Mouse (Mus musculus) stomach, embryonic 16.5 days (tissue): ENCODE data around the gene Timp2. TPM values are rescaled to one million over a fixed set of nuclear protein-coding genes. Genes with fewer than 3 reads are reported as not detected.

Source experiments
- ATAC-seq: fragments of 200-750 bp; cut with Nextera tagmentation; 2 replicates; pipeline ENCODE4 v1.8.0; 2017; ENCODE audit warnings: moderate number of reproducible peaks, moderate TSS enrichment; ENCODE audit not compliant: insufficient read depth, low FRiP score
- H3K27ac ChIP-seq: fragments of 300-500 bp; sonication (generic); 2 replicates; pipeline ENCODE4 v1.5.1; 2014; ENCODE audit warnings: low read length
- H3K27me3 ChIP-seq: fragments of 300-500 bp; sonication (generic); 2 replicates; pipeline ENCODE4 v1.6.1; 2014; ENCODE audit warnings: low read length, control low read depth, mixed read lengths; ENCODE audit not compliant: control insufficient read depth, insufficient read depth
- H3K36me3 ChIP-seq: fragments of 300-500 bp; sonication (generic); 2 replicates; pipeline ENCODE4 v1.6.1; 2014; ENCODE audit warnings: low read length; ENCODE audit not compliant: control insufficient read depth, insufficient read depth
- H3K4me1 ChIP-seq: fragments of 300-500 bp; sonication (generic); 2 replicates; pipeline ENCODE4 v1.6.1; 2014; ENCODE audit warnings: low read length, control low read depth, mixed read lengths; ENCODE audit not compliant: control insufficient read depth, insufficient read depth
- H3K4me2 ChIP-seq: fragments of 300-500 bp; sonication (generic); 2 replicates; pipeline ENCODE4 v1.6.1; 2014; ENCODE audit warnings: low read depth, low read length, mixed read lengths
- H3K4me3 ChIP-seq: fragments of 300-500 bp; sonication (generic); replicated peaks from 2 replicates; pipeline ENCODE4 v1.5.1; 2014; ENCODE audit warnings: mild to moderate bottlenecking, low read length
- H3K9ac ChIP-seq: fragments of 300-500 bp; sonication (generic); 2 replicates; pipeline ENCODE4 v1.6.1; 2014; ENCODE audit warnings: low read length
- H3K9me3 ChIP-seq: fragments of 300-500 bp; sonication (generic); replicated peaks from 2 replicates; pipeline ENCODE4 v1.6.1; 2016; ENCODE audit warnings: low read length, control low read depth; ENCODE audit not compliant: control insufficient read depth
- WGBS: fragments of 180-500 bp; shearing (Covaris S2); extraction: QIAGEN DNeasy Blood & Tissue Kit; methylation state at CpG from one replicate; pipeline ENCODE4 v1.1.7; 2014; 5-methylcytosine and 5-hydroxymethylcytosine counted together
- polyA plus RNA-seq: library from polyadenylated mRNA; unstranded; fragments of >200 nt; fragmentation: Nextera tagmentation; extraction: Ambion mirVana; gene quantifications from 2 replicates; pipeline ENCODE4 v1.2.1, GENCODE M21; 2015

Timp2 gene
- polyA plus RNA-seq, 1 experiment from 2014 or later: 66.5 TPM

DNA sequence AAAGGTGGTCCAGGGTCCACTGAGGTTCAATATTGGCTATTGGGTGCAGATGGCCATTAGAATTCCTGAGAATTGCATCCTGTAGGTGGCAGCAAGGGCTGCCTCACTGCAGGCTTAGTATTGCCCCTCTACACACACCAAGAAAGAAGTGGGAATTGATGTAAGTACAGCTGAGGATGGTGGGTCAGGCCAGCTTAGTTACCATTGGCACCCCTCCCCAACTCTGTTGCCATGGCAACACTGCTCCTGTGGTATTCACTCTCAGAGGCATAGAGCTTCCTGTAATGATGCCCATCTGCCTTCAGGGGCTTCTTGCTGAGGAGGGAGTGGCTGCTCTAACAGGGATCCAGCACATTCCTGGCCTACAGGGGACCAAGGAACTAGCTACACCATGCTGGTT lies 19.5 kb upstream of the Timp2 start:
- Histone ChIP-seq H3K36me3 (no peaks in the 10 kb centered on the region), H3K4me3 (no peak overlapping the region), H3K9me3 (no peaks in the 10 kb centered on the region), H3K9ac (no peak overlapping the region), H3K27me3 (no peaks in the 10 kb centered on the region), H3K27ac (no peak overlapping the region), H3K4me1 (peaks cover 8% of the 10 kb centered on the region), H3K4me2 (no peak overlapping the region)
- no peak for ATAC-seq

- Histone ChIP-seq H3K4me2 (no peak overlapping the region), H3K4me3 (no peak overlapping the region), H3K9ac (no peak overlapping the region), H3K27me3 (no peaks in the 10 kb centered on the region), H3K9me3 (no peaks in the 10 kb centered on the region), H3K36me3 (no peaks in the 10 kb centered on the region), H3K4me1 (peaks cover 8% of the 10 kb centered on the region), H3K27ac (no peak overlapping the region)
- no peak for ATAC-seq
- WGBS: 68% methylated on average over 5 of the region's 5 CpGs
These were observed 19.0 kb upstream of the Timp2 start for GRCm38 (mm10) chr11:118374506-118374905.

GRCm38 (mm10) chr11:118372641-118373040 lies 17.1 kb upstream of the Timp2 start:
- Histone ChIP-seq H3K4me1 (peaks cover 8% of the 10 kb centered on the region), H3K9me3 (no peaks in the 10 kb centered on the region), H3K4me3 (no peak overlapping the region), H3K27ac (no peak overlapping the region; the same call in 1 of the 2 replicates), H3K9ac (peak overlapping the region; percentile 43; the same call in 1 of the 2 replicates), H3K36me3 (no peaks in the 10 kb centered on the region), H3K27me3 (no peaks in the 10 kb centered on the region), H3K4me2 (no peak overlapping the region)
- 51% methylated on average over 7 of the region's 7 CpGs for WGBS
- ATAC-seq: no peak

DNA sequence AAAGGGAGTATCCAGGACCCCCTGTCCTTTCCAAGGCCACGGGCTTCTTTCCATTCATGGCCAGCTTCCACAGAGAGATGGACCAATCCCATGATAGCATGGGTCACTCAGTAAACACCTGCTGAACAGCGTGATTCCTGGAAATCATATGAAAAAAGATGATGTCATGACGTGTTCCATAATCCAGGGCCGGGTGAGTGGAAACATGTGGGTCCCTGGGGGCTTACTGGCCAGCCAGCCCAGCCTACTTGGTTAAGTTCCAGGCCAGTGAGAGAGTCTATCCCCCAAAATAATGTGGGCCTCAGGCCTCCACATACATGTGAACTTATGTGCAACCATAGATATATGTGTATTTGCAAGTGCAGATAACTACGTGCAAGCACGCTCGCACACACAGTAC lies 16.3 kb upstream of the Timp2 start:
- Histone ChIP-seq H3K4me3 (no peak overlapping the region), H3K27me3 (no peaks in the 10 kb centered on the region), H3K27ac (no peak overlapping the region), H3K9me3 (no peaks in the 10 kb centered on the region), H3K36me3 (no peaks in the 10 kb centered on the region), H3K4me1 (peaks cover 8% of the 10 kb centered on the region), H3K9ac (no peak overlapping the region), H3K4me2 (no peak overlapping the region)
- ATAC-seq: 0 out of 2 replicates have a peak, but pooled peaks have one; percentile 14
- 72% methylated on average over 7 of the region's 7 CpGs for WGBS

DNA sequence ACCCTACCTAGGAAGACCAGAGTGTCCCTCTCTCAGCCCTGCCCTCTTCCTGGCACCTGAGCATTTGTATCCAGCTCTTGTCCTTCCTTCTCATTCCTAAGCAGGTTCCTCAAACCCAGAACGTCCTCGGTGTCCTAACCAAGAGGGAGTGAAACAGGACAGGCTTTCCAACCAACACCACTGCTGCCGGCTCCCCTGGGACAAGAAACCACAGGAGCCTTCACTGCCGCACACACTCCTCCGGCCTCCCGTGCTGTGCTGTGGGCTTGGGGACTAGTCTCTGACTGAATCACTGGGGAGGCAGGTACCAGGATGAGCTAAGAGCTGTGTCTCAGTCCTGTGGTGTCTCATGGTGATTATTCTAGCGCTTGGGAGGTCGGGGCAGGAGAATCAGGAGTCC lies 14.1 kb upstream of the Timp2 start:
- Histone ChIP-seq H3K4me1 (peaks cover 10% of the 10 kb centered on the region), H3K27me3 (no peaks in the 10 kb centered on the region), H3K36me3 (no peaks in the 10 kb centered on the region), H3K9ac (no peak overlapping the region), H3K4me3 (no peak overlapping the region), H3K4me2 (no peak overlapping the region), H3K27ac (no peak overlapping the region), H3K9me3 (no peaks in the 10 kb centered on the region)
- WGBS: 71% methylated on average over 8 of the region's 8 CpGs
- ATAC-seq: no peak

- H3K36me3 ChIP-seq: no peaks in the 10 kb centered on the region
- H3K4me2 ChIP-seq: no peak overlapping the region
- no peak overlapping the region for H3K27ac ChIP-seq
- WGBS: 77% methylated on average over 5 of the region's 5 CpGs
- H3K9me3 ChIP-seq: no peaks in the 10 kb centered on the region
- H3K4me3 ChIP-seq: no peak overlapping the region
- no peaks in the 10 kb centered on the region for H3K27me3 ChIP-seq
- ATAC-seq: no peak
- no peak overlapping the region for H3K9ac ChIP-seq
- H3K4me1 ChIP-seq: peaks cover 14% of the 10 kb centered on the region
These were observed 13.7 kb upstream of the Timp2 start for GRCm38 (mm10) chr11:118369251-118369650.

GRCm38 (mm10) chr11:118368330-118368729 lies 12.8 kb upstream of the Timp2 start:
- Histone ChIP-seq H3K27ac (no peak overlapping the region), H3K9ac (no peak overlapping the region), H3K36me3 (no peaks in the 10 kb centered on the region), H3K4me3 (no peak overlapping the region), H3K4me1 (peaks cover 21% of the 10 kb centered on the region), H3K4me2 (no peak overlapping the region), H3K27me3 (no peaks in the 10 kb centered on the region), H3K9me3 (no peaks in the 10 kb centered on the region)
- ATAC-seq: no peak
- WGBS: 64% methylated on average over 3 of the region's 3 CpGs

DNA sequence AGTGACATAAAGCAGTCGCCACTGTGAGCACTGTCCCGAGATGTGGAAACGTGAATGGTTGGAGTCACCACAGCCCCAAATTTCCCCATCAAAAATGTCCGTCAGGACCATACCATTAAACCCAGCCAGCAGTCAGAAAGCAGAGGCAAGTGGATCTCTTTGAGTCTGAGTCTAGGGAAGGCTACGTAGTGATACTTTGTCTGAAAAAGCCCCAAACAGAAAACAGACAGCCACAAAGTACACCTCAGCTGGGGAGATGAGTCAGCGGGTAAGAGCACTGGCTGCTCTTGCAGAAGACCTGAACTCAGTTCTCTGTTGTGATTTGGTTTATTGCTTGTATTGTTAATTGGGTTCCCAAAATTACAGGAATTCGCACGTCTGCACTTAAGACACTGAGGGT lies 11.0 kb upstream of the Timp2 start:
- ATAC-seq: no peak
- Histone ChIP-seq H3K4me3 (no peak overlapping the region), H3K27ac (no peak overlapping the region), H3K36me3 (no peaks in the 10 kb centered on the region), H3K27me3 (no peaks in the 10 kb centered on the region), H3K9ac (no peak overlapping the region), H3K4me1 (peaks cover 29% of the 10 kb centered on the region), H3K4me2 (no peak overlapping the region), H3K9me3 (no peaks in the 10 kb centered on the region)
- WGBS: 63% methylated on average over 8 of the region's 8 CpGs

- ATAC-seq: no peak
- no peaks in the 10 kb centered on the region for H3K9me3 ChIP-seq
- no peak overlapping the region for H3K4me3 ChIP-seq
- no peaks in the 10 kb centered on the region for H3K27me3 ChIP-seq
- H3K9ac ChIP-seq: no peak overlapping the region
- no peak overlapping the region for H3K4me2 ChIP-seq
- peak overlapping the region; percentile 60; the same call in 1 of the 2 replicates for H3K27ac ChIP-seq
- H3K36me3 ChIP-seq: no peaks in the 10 kb centered on the region
- H3K4me1 ChIP-seq: peaks cover 30% of the 10 kb centered on the region
- 64% methylated on average over 3 of the region's 3 CpGs for WGBS
These were observed 10.6 kb upstream of the Timp2 start for GRCm38 (mm10) chr11:118366108-118366507.

GRCm38 (mm10) chr11:118365171-118365570 lies 9.6 kb upstream of the Timp2 start:
- Histone ChIP-seq H3K9me3 (no peaks in the 10 kb centered on the region), H3K36me3 (no peaks in the 10 kb centered on the region), H3K4me1 (peaks cover 40% of the 10 kb centered on the region), H3K4me3 (no peak overlapping the region), H3K27ac (peak overlapping the region; percentile 60), H3K27me3 (no peaks in the 10 kb centered on the region), H3K4me2 (no peak overlapping the region), H3K9ac (no peak overlapping the region)
- ATAC-seq: peak; percentile 54
- 43% methylated on average over 7 of the region's 7 CpGs for WGBS
